Mouse (Mus musculus) mammary gland, adult 2 months (tissue): ENCODE results near the gene Tyro3. TPM values are rescaled to one million over a fixed set of nuclear protein-coding genes. Genes with fewer than 3 reads are reported as not detected.

Experiments
- polyA plus RNA-seq: library from polyadenylated mRNA; depleted of rRNA; stranded (reverse); fragments of >200 nt; gene quantifications from 2 replicates; pipeline ENCODE4 v1.2.3, GENCODE M21; 2012; ENCODE audit warnings: low replicate concordance; rRNA removed

Gene Tyro3
- polyA plus RNA-seq: 9.2 and 10.1 TPM in 2 replicates

GRCm38 (mm10) chr2:119797279-119797783, at the start of gene Tyro3:
TSS of gene Tyro3 (plus strand) at chr2:119797733.

GRCm38 (mm10) chr2:119760251-119760650, 37.3 kb upstream of the Tyro3 start, which contains the start of gene Ltk:
TSS of gene Ltk (minus strand) at chr2:119760431.

GRCm38 (mm10) chr2:119787206-119787883, 10.2 kb upstream of the Tyro3 start, which contains the start of gene Rpap1:
TSS of gene Rpap1 (minus strand) at chr2:119787537.

Other genes starting within 250 kb of the Tyro3 start
- gene Nusap1, start 179.4 kb upstream of the Tyro3 start, polyA plus RNA-seq: 0.36 and 0.55 TPM in 2 replicates
- gene Oip5, start 179.3 kb upstream of the Tyro3 start, polyA plus RNA-seq: 1.3 and 2.0 TPM in 2 replicates
- 2.7 and 7.4 TPM in 2 replicates for gene Ndufaf1, start 134.9 kb upstream of the Tyro3 start, polyA plus RNA-seq
- gene Rtf1, start 122.7 kb upstream of the Tyro3 start, polyA plus RNA-seq: 7.4 and 9.9 TPM in 2 replicates
- 4.6 and 7.2 TPM in 2 replicates for gene Itpka, start 55.4 kb upstream of the Tyro3 start, polyA plus RNA-seq
- 5.6 and 8.0 TPM in 2 replicates for gene Ltk, start 37.3 kb upstream of the Tyro3 start, polyA plus RNA-seq
- 26.8 and 36.7 TPM in 2 replicates for gene Rpap1, start 10.2 kb upstream of the Tyro3 start, polyA plus RNA-seq
- 15.1 and 28.9 TPM in 2 replicates for gene Mga, start 99.5 kb downstream of the Tyro3 start, polyA plus RNA-seq
- gene Mapkbp1, start 175.0 kb downstream of the Tyro3 start, polyA plus RNA-seq: 17.5 and 29.8 TPM in 2 replicates
- 6.8 and 8.6 TPM in 2 replicates for gene Jmjd7, start 229.8 kb downstream of the Tyro3 start, polyA plus RNA-seq
- gene Gm28042, start 229.8 kb downstream of the Tyro3 start, polyA plus RNA-seq: 3.7 and 4.0 TPM in 2 replicates
- gene Pla2g4b, start 235.7 kb downstream of the Tyro3 start, polyA plus RNA-seq: 4.4 and 4.6 TPM in 2 replicates